Mouse (Mus musculus) left cerebral cortex, adult 2 months (tissue): ENCODE results near the gene Kif11. TPM values are rescaled to one million over a fixed set of nuclear protein-coding genes. Genes with fewer than 3 reads are reported as not detected.

Experiments used
- DNase-seq, 2 experiments: peaks; one replicate each; pipeline ENCODE4 v3.0.0; 2021 to 2022; ENCODE audit warnings: low spot score in 2 of 2, mixed read lengths in 1 of 2; ENCODE audit errors: extremely low spot score in 1 of 2
- H3K27ac ChIP-seq: fragments of 200-600 bp; 2 replicates; pipeline ENCODE4 v1.8.1; 2022
- H3K4me3 ChIP-seq: fragments of 200-600 bp; 2 replicates; pipeline ENCODE4 v1.8.1; 2022
- CTCF ChIP-seq: fragments of 200-600 bp; IDR thresholded peaks from 2 replicates; pipeline ENCODE4 v1.8.1; 2022; ENCODE audit warnings: antibody characterized with exemption, mild to moderate bottlenecking, moderate library complexity
- intact Hi-C: fragments of 180-260 bp; cut with DNase I; formaldehyde crosslinking; loops from one replicate; pipeline ENCODE4 v1.15.1; 2025
- total RNA-seq, 2 experiments: library from RNA; stranded (reverse); gene quantifications; 2 replicates each; pipeline ENCODE4 v1.2.3; 2021

Gene Kif11
- total RNA-seq, 2 experiments from 2014 or later = 0.63 to 0.79 TPM

DNA sequence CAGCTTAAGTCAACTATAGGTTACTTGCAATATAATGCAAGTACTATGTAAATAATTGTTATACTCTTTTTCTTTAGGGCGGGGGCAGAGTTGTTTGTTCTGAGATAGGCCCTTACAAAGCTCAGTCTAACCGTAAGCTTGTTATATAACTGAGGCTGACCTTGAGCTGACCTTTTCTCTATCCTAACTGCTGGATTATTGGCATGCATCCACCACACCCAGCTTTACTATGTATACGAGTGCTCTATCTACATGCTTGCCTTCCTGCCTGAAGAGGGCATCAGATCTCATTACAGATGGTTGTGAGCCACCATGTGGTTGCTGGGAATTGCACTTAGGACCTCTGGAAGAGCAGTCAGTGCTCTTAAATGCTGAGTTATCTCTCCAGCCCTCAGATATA lies 9.9 kb downstream of the Kif11 start:
- Histone ChIP-seq H3K4me3 (no peak overlapping the region), H3K27ac (no peak overlapping the region)
- DNase-seq = no peak
- no peak for TF ChIP-seq CTCF
- intact Hi-C loops = no loop called here

DNA sequence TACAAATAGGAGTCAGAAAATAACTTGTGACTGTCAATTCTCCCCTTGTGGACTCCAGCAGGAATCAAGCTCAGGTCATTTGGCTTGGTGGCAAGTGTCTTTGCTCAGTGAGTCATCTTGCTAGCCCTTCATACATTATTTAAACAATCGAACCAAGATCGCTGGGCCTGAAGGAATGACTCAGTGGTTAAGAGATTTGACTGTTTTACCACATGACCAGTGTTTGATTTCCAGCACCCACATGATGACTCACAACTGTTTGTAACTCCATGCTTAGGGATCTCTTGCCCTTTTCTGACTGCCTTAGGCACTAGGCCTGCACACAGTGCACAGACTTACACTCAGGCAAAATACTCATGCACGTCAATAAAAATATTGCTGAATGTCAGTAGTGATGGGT lies 15.7 kb downstream of the Kif11 start:
- DNase-seq = no peak
- no peak overlapping the region for H3K4me3 ChIP-seq
- no peak overlapping the region for H3K27ac ChIP-seq
- intact Hi-C loops = no loop called here
- no peak for TF ChIP-seq CTCF

DNA sequence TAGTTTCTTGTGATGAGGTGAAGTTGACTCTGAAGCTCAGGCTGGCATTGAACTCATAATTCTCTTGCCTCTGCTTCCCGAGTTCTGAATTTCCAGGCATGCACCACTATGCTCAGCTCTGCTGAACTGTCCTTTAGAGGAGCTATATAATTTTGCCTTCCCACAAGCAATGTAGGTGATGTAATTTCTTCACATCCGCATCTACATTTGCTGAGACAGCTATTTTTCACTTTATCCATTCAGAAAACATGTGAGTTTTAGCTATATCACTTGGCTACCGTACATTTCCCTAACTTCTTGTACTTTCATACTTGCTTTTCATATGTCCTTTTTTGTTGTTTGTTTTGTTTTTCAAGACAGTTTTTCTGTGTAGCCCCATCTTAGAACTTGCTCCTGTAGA lies 20.1 kb downstream of the Kif11 start:
- TF ChIP-seq CTCF = no peak
- Histone ChIP-seq H3K4me3 (no peak overlapping the region), H3K27ac (no peak overlapping the region)
- no peak for DNase-seq
- intact Hi-C loops = no loop called here

DNA sequence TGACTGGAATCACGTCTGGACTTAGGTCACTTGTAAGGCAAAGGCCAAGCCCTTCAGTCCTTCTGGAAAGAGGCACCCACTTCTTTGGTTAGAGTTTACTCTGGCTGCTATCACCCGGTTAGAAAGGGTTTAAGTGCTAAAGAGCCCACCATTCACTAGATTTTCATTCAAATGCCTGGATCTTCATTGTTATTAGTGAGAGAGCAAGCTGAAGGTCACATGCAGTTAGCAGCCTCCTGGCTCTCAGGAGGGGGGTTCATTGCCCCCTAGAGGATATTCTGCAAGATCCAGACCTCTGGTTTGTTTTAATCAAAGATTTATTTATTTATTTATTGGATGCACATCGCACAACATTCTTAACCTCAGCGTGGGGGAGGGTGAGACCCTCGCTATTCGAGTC lies 24.7 kb downstream of the Kif11 start:
- no peak overlapping the region for H3K4me3 ChIP-seq
- no peak for TF ChIP-seq CTCF
- intact Hi-C loops = no loop called here
- no peak overlapping the region for H3K27ac ChIP-seq
- no peak for DNase-seq

DNA sequence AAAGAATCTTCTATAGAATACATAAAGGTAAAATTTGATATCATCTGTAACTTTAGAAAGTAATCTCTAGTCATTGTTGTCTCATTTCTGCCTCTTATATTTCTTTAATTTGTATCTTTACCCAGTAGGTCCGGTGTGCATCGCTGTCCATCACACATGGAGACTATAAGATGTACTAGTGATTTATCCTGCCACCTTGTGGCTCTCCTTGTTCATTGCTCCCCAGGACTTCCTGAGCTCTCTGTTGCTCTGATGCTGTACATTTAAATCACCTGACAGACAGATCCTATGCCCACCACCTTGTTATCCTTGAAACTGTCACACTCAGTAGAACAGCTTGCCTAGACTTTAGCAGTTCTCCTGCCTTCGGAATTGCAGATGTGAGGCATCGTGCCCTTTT lies 42.1 kb downstream of the Kif11 start:
- no peak overlapping the region for H3K27ac ChIP-seq
- TF ChIP-seq CTCF = peak; percentile 69
- no peak overlapping the region for H3K4me3 ChIP-seq
- intact Hi-C loops = loop anchor here (5.0 kb wide), 1 partner anchor 89 kb away; no protein-coding TSS in a partner anchor
- peak; percentile 14 to 31 for DNase-seq

DNA sequence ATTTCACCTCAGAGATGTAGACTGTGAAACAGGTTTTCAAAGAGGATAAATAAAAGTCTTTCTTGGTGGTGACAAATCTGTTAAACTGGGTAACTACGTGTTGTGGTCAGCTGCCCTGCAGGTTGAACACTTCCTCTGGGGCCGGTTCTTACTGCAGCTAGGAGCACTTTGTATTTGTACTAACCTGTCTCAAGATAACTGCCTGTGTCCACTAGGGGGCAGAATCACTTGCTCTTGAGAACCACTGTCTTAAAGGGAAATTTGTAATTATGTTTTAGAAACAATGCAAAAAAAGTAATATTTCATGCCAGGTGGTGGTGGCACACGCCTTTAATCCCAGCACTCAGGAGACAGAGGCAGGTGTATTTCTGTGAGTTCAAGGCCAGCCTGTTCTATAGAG lies 43.4 kb downstream of the Kif11 start:
- TF ChIP-seq CTCF = peak; percentile 81
- no peak overlapping the region for H3K4me3 ChIP-seq
- H3K27ac ChIP-seq = no peak overlapping the region
- peak; percentile 14 to 23 for DNase-seq
- intact Hi-C loops = loop anchor here (5.0 kb wide), 1 partner anchor 88 kb away; no protein-coding TSS in a partner anchor

DNA sequence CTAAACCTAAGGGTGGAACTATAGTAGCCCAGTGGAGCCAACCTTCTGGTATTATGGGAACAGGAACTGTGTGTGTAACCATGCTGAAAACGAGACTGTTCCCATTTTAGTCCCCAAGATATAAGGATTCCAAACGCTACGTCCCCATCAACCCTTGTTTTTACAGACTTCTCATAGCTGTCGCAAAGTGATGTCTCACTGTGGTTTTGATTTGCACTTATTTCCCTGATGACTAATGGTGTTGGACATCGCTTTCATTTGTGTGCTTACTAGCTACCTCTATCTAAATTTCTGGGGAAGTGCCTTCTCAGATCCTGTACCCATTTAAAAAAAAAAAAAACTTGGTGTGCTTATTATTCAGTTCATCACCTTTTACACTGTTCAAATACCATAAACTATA lies 52.4 kb downstream of the Kif11 start:
- no peak for DNase-seq
- intact Hi-C loops = no loop called here
- Histone ChIP-seq H3K27ac (no peak overlapping the region), H3K4me3 (no peak overlapping the region)
- no peak for TF ChIP-seq CTCF

DNA sequence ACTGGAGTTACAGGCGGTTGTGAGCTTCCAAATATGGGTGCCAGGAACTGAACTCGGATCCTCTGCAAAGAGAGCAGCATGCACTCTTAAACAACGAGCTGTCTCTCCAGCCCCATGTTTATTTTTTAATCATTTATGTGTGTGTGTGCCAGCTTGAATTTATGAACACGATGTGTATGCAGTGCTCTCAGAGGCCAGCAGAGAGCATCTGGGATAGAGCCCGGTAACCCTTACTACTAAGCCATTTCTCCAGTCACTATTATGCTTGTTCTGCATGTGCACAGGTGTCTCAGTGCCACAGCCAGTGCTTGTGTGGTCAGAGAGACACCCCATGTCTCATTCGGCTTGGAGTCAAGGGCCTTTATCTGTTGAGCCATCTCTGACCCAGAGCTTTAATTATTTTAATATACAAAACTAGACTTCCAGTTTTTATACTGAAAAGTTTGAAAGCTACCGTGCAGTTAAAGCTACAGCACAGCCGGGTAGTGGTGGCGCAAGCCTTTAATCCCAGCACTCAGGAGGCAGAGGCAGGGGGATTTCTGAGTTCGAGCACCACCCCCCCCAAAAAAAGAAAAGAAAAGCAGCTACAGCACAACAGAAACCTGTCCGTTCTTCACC lies 55.0 kb downstream of the Kif11 start:
- Histone ChIP-seq H3K27ac (no peak overlapping the region), H3K4me3 (no peak overlapping the region)
- intact Hi-C loops = no loop called here
- no peak for TF ChIP-seq CTCF
- DNase-seq = no peak

DNA sequence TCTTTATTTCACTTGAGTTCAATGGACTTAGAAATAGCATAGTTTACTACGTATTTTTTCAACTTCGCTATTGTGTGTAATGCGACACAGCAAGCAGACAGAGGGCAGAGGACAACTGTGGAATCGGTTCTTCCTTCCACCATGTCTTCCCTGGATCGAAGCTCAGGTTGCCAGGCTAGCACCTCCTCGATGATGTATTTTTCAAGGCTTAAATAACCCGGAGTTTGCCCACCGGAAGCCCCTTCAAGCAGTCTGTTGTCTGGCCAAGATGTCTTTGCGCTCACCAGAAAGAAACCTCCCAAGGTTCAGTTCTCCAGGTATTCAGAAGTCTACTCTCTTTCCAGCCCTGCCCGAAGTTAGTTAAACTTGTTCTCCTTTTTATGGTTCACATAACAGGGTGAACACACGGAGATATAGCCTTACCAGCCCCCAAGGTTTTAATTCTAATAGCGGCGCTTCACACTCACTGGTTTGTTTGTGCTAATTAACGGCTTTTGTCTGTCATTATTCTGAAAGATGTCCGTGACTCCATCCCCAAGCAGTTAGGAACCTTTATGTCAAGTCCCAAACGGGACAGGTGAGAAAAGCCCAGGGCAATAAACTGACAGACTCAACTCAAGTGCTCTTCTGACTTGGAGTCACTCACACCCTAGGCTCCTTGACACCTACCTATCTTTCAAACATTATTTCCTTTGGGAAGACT lies 56.8 kb downstream of the Kif11 start:
- intact Hi-C loops = no loop called here
- DNase-seq = no peak
- Histone ChIP-seq H3K4me3 (no peak overlapping the region), H3K27ac (no peak overlapping the region)
- no peak for TF ChIP-seq CTCF

DNA sequence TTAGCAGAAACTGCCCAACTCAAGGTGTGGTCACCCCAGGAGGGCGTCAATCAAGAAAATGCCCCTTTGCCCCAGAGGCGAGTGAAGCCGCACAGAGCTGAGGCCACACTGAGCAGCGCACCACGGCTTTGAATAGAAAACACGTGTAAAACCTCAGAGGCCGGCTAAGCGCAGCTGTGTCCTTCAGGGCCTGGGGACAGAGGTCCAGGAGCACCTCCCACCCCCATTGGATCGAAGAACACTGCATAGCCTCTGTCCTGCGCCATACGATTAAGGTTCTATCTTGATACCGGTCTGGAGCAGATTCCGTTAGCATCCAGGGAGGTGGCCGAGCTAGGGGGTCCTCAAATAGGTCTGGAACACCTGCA lies 57.7 kb downstream of the Kif11 start:
- intact Hi-C loops = no loop called here
- H3K4me3 ChIP-seq = peak overlapping the region; percentile 37
- no peak for DNase-seq
- no peak for TF ChIP-seq CTCF
- H3K27ac ChIP-seq = no peak overlapping the region

DNA sequence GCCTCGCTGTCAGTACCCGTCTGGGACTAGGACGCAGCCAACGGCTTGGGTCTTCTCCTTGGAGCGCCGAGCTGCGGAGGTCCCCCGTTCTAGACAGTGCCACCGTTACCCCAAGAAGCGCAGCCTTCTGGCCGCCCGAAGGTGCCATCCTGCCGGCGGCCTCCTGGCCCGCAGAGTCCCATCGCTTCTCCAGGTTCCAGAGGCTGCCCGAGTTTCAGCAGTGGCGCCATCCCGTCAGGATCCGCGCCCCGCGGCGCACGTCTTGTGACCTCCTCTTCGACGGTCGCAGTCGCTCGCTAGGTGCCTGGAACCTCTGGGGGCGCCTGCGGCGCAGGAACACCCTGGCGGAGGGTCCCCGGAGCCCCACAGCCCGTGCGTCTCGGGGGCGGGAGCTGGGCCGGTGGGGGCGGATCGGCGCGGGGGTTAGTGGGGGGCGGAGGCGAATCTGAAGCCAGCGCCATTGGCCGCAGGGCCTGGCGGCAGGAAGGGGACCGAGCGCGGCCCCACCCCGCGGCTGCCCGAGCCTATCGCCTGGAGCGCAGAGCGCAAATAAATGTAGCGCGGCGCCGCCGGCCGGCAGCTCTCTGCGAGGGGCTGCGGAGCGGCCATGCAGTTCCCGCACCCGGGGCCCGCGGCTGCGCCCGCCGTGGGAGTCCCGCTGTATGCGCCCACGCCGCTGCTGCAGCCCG lies 58.2 kb downstream of the Kif11 start, which contains the start of gene Hhex:
Hhex (plus strand) TSS at position 548 of the 689 bp plus-strand sequence.
- intact Hi-C loops = no loop called here
- peak within 1 kb of the TSS; percentile 63 for H3K27ac ChIP-seq
- no peak for TF ChIP-seq CTCF
- peak within 1 kb of the TSS; percentile 37 for H3K4me3 ChIP-seq
- peak; percentile 38 to 44 for DNase-seq

DNA sequence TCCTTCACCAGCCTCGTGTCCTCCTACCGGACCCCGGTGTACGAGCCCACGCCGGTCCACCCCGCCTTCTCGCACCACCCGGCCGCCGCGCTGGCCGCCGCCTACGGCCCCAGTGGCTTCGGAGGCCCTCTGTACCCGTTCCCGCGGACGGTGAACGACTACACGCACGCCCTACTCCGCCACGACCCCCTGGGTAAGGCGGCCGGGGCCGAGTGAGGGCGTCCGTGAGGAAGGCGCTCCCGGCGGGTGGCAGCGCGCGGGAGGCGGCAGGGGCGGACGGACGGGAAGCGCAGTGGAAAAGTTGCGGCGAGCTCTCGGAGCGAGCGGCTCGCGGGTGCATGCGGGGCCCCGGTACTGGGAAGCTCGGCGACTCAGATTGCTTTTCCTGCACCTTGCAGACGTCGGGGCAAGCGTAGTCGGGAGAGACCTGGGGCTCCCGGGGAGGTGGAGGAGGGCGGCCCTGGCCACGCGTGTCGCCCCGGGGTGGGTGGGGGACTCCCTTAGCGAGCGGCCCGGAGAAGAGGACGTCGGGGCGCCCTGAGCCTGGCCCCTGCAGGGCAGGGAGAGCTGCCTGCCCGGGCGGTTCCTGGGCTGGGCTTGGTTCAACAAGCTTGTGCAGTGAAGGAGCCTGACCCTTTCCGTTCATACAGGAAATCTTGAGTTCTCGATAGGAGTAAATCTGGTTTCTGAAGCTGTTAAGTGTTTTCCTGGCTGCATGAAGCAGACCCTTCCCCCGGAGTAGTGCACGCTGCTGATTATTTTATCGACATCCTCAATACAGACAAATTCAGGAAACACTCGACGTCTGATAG lies 59.0 kb downstream of the Kif11 start:
- Histone ChIP-seq H3K4me3 (peak overlapping the region; percentile 37), H3K27ac (peak overlapping the region; percentile 63)
- intact Hi-C loops = loop anchor here (5.0 kb wide), 1 partner anchor 72 kb away; no protein-coding TSS in a partner anchor
- TF ChIP-seq CTCF = no peak
- DNase-seq = peak in 1 of 2 experiments; percentile 21
